Mouse (Mus musculus): ENCODE measurements around the gene Fam57b. TPM values are rescaled to one million over a fixed set of nuclear protein-coding genes. Genes with fewer than 3 reads are reported as not detected.

Gene Fam57b
- polyA plus RNA-seq, 1 experiment from 2014 or later: 64.4 TPM

GRCm38 (mm10) chr7:126847421-126848398, 50.2 kb downstream of the Fam57b start:
- Histone ChIP-seq H3K9ac (replicated peaks; ENCODE audit: low read depth, low read length) (peak overlapping the region; percentile 72), H3K27me3 (ENCODE audit: control insufficient read depth, insufficient read depth, low read length) (peaks cover 9% of the 10 kb centered on the region), H3K36me3 (ENCODE audit: control insufficient read depth, insufficient read depth, low read length) (peaks cover 11% of the 10 kb centered on the region), H3K4me2 (ENCODE audit: low read depth, low read length) (peak overlapping the region; percentile 99), H3K4me3 (ENCODE audit: low read depth, low read length) (peak overlapping the region; percentile 52), H3K9me3 (ENCODE audit: control insufficient read depth, low read length) (no peaks in the 10 kb centered on the region), H3K27ac (ENCODE audit: low read depth, low read length) (no peak overlapping the region), H3K4me1 (ENCODE audit: control insufficient read depth, insufficient read depth, low read length) (peaks cover 8% of the 10 kb centered on the region; the same call in 1 of the 2 replicates)
- peak; percentile 53; the same call in 1 of the 2 replicates for ATAC-seq (ENCODE audit: low read depth)
- under 1% methylated on average over 74 of the region's 74 CpGs for WGBS

GRCm38 (mm10) chr7:126848794-126849193, 51.3 kb downstream of the Fam57b start:
- H3K27me3 ChIP-seq (ENCODE audit: control insufficient read depth, insufficient read depth, low read length): peaks cover 9% of the 10 kb centered on the region
- H3K4me3 ChIP-seq (ENCODE audit: low read depth, low read length): peak overlapping the region; percentile 52
- WGBS: 27% methylated on average over 10 of the region's 10 CpGs
- peaks cover 8% of the 10 kb centered on the region; the same call in 1 of the 2 replicates for H3K4me1 ChIP-seq (ENCODE audit: control insufficient read depth, insufficient read depth, low read length)
- no peaks in the 10 kb centered on the region for H3K9me3 ChIP-seq (ENCODE audit: control insufficient read depth, low read length)
- H3K9ac ChIP-seq (replicated peaks; ENCODE audit: low read depth, low read length): peak overlapping the region; percentile 72; the same call in 1 of the 2 replicates
- peak; percentile 23; the same call in 1 of the 2 replicates for ATAC-seq (ENCODE audit: low read depth)
- no peak overlapping the region for H3K27ac ChIP-seq (ENCODE audit: low read depth, low read length)
- peak overlapping the region; percentile 99 for H3K4me2 ChIP-seq (ENCODE audit: low read depth, low read length)
- peaks cover 16% of the 10 kb centered on the region for H3K36me3 ChIP-seq (ENCODE audit: control insufficient read depth, insufficient read depth, low read length)

- no peak for ATAC-seq (ENCODE audit: low read depth)
- Histone ChIP-seq H3K4me3 (ENCODE audit: low read depth, low read length) (no peak overlapping the region), H3K27me3 (ENCODE audit: control insufficient read depth, insufficient read depth, low read length) (peaks cover 9% of the 10 kb centered on the region), H3K36me3 (ENCODE audit: control insufficient read depth, insufficient read depth, low read length) (peaks cover 16% of the 10 kb centered on the region), H3K4me2 (ENCODE audit: low read depth, low read length) (no peak overlapping the region), H3K4me1 (ENCODE audit: control insufficient read depth, insufficient read depth, low read length) (peaks cover 8% of the 10 kb centered on the region; the same call in 1 of the 2 replicates), H3K9me3 (ENCODE audit: control insufficient read depth, low read length) (no peaks in the 10 kb centered on the region), H3K27ac (ENCODE audit: low read depth, low read length) (no peak overlapping the region), H3K9ac (replicated peaks; ENCODE audit: low read depth, low read length) (no peak overlapping the region)
- WGBS: 93% methylated on average over 6 of the region's 6 CpGs
Measured at GRCm38 (mm10) chr7:126850161-126850560, 52.7 kb downstream of the Fam57b start.

GRCm38 (mm10) chr7:126851192-126851591, 53.7 kb downstream of the Fam57b start:
- WGBS: 46% methylated on average over 12 of the region's 12 CpGs
- Histone ChIP-seq H3K36me3 (ENCODE audit: control insufficient read depth, insufficient read depth, low read length) (peaks cover 16% of the 10 kb centered on the region), H3K27me3 (ENCODE audit: control insufficient read depth, insufficient read depth, low read length) (peaks cover 9% of the 10 kb centered on the region), H3K9me3 (ENCODE audit: control insufficient read depth, low read length) (no peaks in the 10 kb centered on the region), H3K4me3 (ENCODE audit: low read depth, low read length) (no peak overlapping the region), H3K4me2 (ENCODE audit: low read depth, low read length) (no peak overlapping the region), H3K27ac (ENCODE audit: low read depth, low read length) (no peak overlapping the region), H3K4me1 (ENCODE audit: control insufficient read depth, insufficient read depth, low read length) (peaks cover 8% of the 10 kb centered on the region; the same call in 1 of the 2 replicates), H3K9ac (replicated peaks; ENCODE audit: low read depth, low read length) (no peak overlapping the region)
- ATAC-seq (ENCODE audit: low read depth): no peak

GRCm38 (mm10) chr7:126853454-126853853, 56.0 kb downstream of the Fam57b start:
- no peak overlapping the region for H3K27ac ChIP-seq (ENCODE audit: low read depth, low read length)
- no peaks in the 10 kb centered on the region for H3K9me3 ChIP-seq (ENCODE audit: control insufficient read depth, low read length)
- H3K36me3 ChIP-seq (ENCODE audit: control insufficient read depth, insufficient read depth, low read length): peaks cover 16% of the 10 kb centered on the region
- no peak overlapping the region for H3K4me3 ChIP-seq (ENCODE audit: low read depth, low read length)
- no peak for ATAC-seq (ENCODE audit: low read depth)
- H3K9ac ChIP-seq (replicated peaks; ENCODE audit: low read depth, low read length): no peak overlapping the region
- H3K4me1 ChIP-seq (ENCODE audit: control insufficient read depth, insufficient read depth, low read length): peaks cover 5% of the 10 kb centered on the region; the same call in 1 of the 2 replicates
- 86% methylated on average over 5 of the region's 5 CpGs for WGBS
- peaks cover 6% of the 10 kb centered on the region for H3K27me3 ChIP-seq (ENCODE audit: control insufficient read depth, insufficient read depth, low read length)
- no peak overlapping the region for H3K4me2 ChIP-seq (ENCODE audit: low read depth, low read length)

- no peak overlapping the region; the same call in 1 of the 2 replicates for H3K9ac ChIP-seq (replicated peaks; ENCODE audit: low read depth, low read length)
- H3K27me3 ChIP-seq (ENCODE audit: control insufficient read depth, insufficient read depth, low read length): no peaks in the 10 kb centered on the region
- H3K4me1 ChIP-seq (ENCODE audit: control insufficient read depth, insufficient read depth, low read length): no peaks in the 10 kb centered on the region; the same call in 1 of the 2 replicates
- no peak overlapping the region for H3K4me2 ChIP-seq (ENCODE audit: low read depth, low read length)
- no peak overlapping the region for H3K4me3 ChIP-seq (ENCODE audit: low read depth, low read length)
- H3K27ac ChIP-seq (ENCODE audit: low read depth, low read length): no peak overlapping the region
- peaks cover 20% of the 10 kb centered on the region for H3K36me3 ChIP-seq (ENCODE audit: control insufficient read depth, insufficient read depth, low read length)
- H3K9me3 ChIP-seq (ENCODE audit: control insufficient read depth, low read length): no peaks in the 10 kb centered on the region
- ATAC-seq (ENCODE audit: low read depth): no peak
- 84% methylated on average over 3 of the region's 3 CpGs for WGBS
Measured at GRCm38 (mm10) chr7:126855641-126856040, 58.2 kb downstream of the Fam57b start.

GRCm38 (mm10) chr7:126856741-126857420, 59.4 kb downstream of the Fam57b start:
- no peaks in the 10 kb centered on the region for H3K9me3 ChIP-seq (ENCODE audit: control insufficient read depth, low read length)
- H3K27me3 ChIP-seq (ENCODE audit: control insufficient read depth, insufficient read depth, low read length): no peaks in the 10 kb centered on the region
- H3K36me3 ChIP-seq (ENCODE audit: control insufficient read depth, insufficient read depth, low read length): peaks cover 18% of the 10 kb centered on the region
- no peak overlapping the region for H3K4me3 ChIP-seq (ENCODE audit: low read depth, low read length)
- H3K4me2 ChIP-seq (ENCODE audit: low read depth, low read length): no peak overlapping the region
- ATAC-seq (ENCODE audit: low read depth): no peak
- 73% methylated on average over 9 of the region's 9 CpGs for WGBS
- peaks cover 7% of the 10 kb centered on the region; the same call in 1 of the 2 replicates for H3K4me1 ChIP-seq (ENCODE audit: control insufficient read depth, insufficient read depth, low read length)
- H3K9ac ChIP-seq (replicated peaks; ENCODE audit: low read depth, low read length): no peak overlapping the region
- H3K27ac ChIP-seq (ENCODE audit: low read depth, low read length): no peak overlapping the region

GRCm38 (mm10) chr7:126860987-126861386, 63.5 kb downstream of the Fam57b start:
- peak overlapping the region; percentile 38 for H3K4me3 ChIP-seq (ENCODE audit: low read depth, low read length)
- no peak for ATAC-seq (ENCODE audit: low read depth)
- H3K27me3 ChIP-seq (ENCODE audit: control insufficient read depth, insufficient read depth, low read length): no peaks in the 10 kb centered on the region
- H3K27ac ChIP-seq (ENCODE audit: low read depth, low read length): no peak overlapping the region
- H3K9ac ChIP-seq (replicated peaks; ENCODE audit: low read depth, low read length): peak overlapping the region; percentile 56; the same call in 1 of the 2 replicates
- peaks cover 15% of the 10 kb centered on the region for H3K36me3 ChIP-seq (ENCODE audit: control insufficient read depth, insufficient read depth, low read length)
- H3K4me1 ChIP-seq (ENCODE audit: control insufficient read depth, insufficient read depth, low read length): peaks cover 18% of the 10 kb centered on the region
- peak overlapping the region; percentile 61 for H3K4me2 ChIP-seq (ENCODE audit: low read depth, low read length)
- no peaks in the 10 kb centered on the region for H3K9me3 ChIP-seq (ENCODE audit: control insufficient read depth, low read length)
- WGBS: 78% methylated on average over 5 of the region's 5 CpGs
